ENCODE assay signal across 8 mouse cellular contexts in the genomic region with DNA sequence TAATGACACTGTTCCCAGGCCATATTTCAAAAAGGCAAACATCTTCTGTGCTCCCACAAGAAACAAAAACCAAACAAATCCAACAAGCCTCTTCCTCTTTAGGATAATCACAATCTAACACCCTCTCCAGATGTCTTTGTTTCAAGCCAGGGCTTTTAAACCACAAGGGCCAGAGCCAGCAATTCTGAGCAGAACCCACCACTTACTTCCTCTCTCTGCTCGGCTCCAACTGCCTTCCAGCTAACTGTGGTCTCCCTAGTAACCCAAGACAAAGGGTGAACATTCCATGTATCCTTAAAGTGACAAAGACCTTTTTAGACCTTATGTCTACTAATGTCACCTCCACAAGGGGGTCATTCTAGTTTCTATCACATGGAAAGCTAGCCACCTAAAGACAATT. TPM values are rescaled to one million over a fixed set of nuclear protein-coding genes. Genes with fewer than 3 reads are reported as not detected.
DNase-seq lines count a peak whose midpoint lies in the region; ATAC-seq lines count a peak whose summit lies in the region.
"Had no signal": no experiment of that assay in that cellular context is flagged by ENCODE, and none has a peak within 500 bp of the region (broad histone marks: within the 10 kb centered on the region; RNA-seq: fewer than 3 reads in every experiment).

No protein-coding gene starts in this region.

- H3K27ac ChIP-seq in forebrain, embryonic 11.5 days (ENCODE audit: low read depth, low read length), result no peak overlapping the region
- H3K27ac ChIP-seq in hindbrain, embryonic 11.5 days (ENCODE audit: low read depth, low read length), result peak overlapping the region; percentile 8; the same call in 1 of the 2 replicates
- 0 out of 2 replicates have a peak overlapping the region, but pooled peaks have one; percentile 26 for H3K27ac ChIP-seq in midbrain, embryonic 14.5 days (replicated peaks; ENCODE audit: low read depth, low read length)
- H3K27ac ChIP-seq: embryonic facial prominence, embryonic 12.5 days had no signal

- no peaks in the 10 kb centered on the region for H3K27me3 ChIP-seq in forebrain, embryonic 11.5 days (ENCODE audit: control insufficient read depth, insufficient read depth, low read length)
- no peaks in the 10 kb centered on the region for H3K27me3 ChIP-seq in hindbrain, embryonic 11.5 days (ENCODE audit: control insufficient read depth, insufficient read depth, low read length)
- H3K27me3 ChIP-seq in midbrain, embryonic 14.5 days (ENCODE audit: control insufficient read depth, insufficient read depth, low read length), result no peaks in the 10 kb centered on the region
- H3K27me3 ChIP-seq: embryonic facial prominence, embryonic 12.5 days had no signal

- H3K4me1 ChIP-seq in forebrain, embryonic 11.5 days (replicated peaks; ENCODE audit: control insufficient read depth, insufficient read depth, low read length), result no peaks in the 10 kb centered on the region
- H3K4me1 ChIP-seq in hindbrain, embryonic 11.5 days (replicated peaks; ENCODE audit: control insufficient read depth, insufficient read depth, low read length), result no peaks in the 10 kb centered on the region
- peaks cover 4% of the 10 kb centered on the region; the same call in 1 of the 2 replicates for H3K4me1 ChIP-seq in midbrain, embryonic 14.5 days (ENCODE audit: control insufficient read depth, insufficient read depth, low read length)
- H3K4me1 ChIP-seq: embryonic facial prominence, embryonic 12.5 days had no signal

- H3K4me3 ChIP-seq in forebrain, embryonic 11.5 days (ENCODE audit: low read depth, low read length), result no peak overlapping the region
- H3K4me3 ChIP-seq in hindbrain, embryonic 11.5 days (ENCODE audit: low read depth, low read length), result no peak overlapping the region
- no peak overlapping the region for H3K4me3 ChIP-seq in midbrain, embryonic 14.5 days (replicated peaks; ENCODE audit: low read depth, low read length)
- H3K4me3 ChIP-seq: embryonic facial prominence, embryonic 12.5 days had no signal

- no peak overlapping the region; the same call in 1 of the 2 replicates for H3K9ac ChIP-seq in forebrain, embryonic 11.5 days (ENCODE audit: low read length)
- no peak overlapping the region for H3K9ac ChIP-seq in hindbrain, embryonic 11.5 days (ENCODE audit: low read depth, low read length)
- peak overlapping the region; percentile 20; the same call in 1 of the 2 replicates for H3K9ac ChIP-seq in midbrain, embryonic 14.5 days (replicated peaks; ENCODE audit: low read length)
- H3K9ac ChIP-seq: embryonic facial prominence, embryonic 12.5 days had no signal

- WGBS in forebrain, embryonic 11.5 days, result 0% methylated on average over 1 of the region's 1 CpGs
- 3% methylated on average over 1 of the region's 1 CpGs for WGBS in hindbrain, embryonic 11.5 days
- WGBS in midbrain, embryonic 14.5 days, result 0% methylated on average over 1 of the region's 1 CpGs

- H3K36me3 ChIP-seq in forebrain, embryonic 11.5 days (ENCODE audit: control insufficient read depth, insufficient read depth, low read length), result peaks cover 9% of the 10 kb centered on the region
- peaks cover 15% of the 10 kb centered on the region for H3K36me3 ChIP-seq in hindbrain, embryonic 11.5 days (ENCODE audit: control insufficient read depth, insufficient read depth, low read length)
- H3K36me3 ChIP-seq in midbrain, embryonic 14.5 days (ENCODE audit: control insufficient read depth, insufficient read depth, low read length), result peaks cover 26% of the 10 kb centered on the region

- peak overlapping the region; percentile 33 for H3K4me2 ChIP-seq in forebrain, embryonic 11.5 days (ENCODE audit: low read depth, low read length, severe bottlenecking)
- H3K4me2 ChIP-seq in hindbrain, embryonic 11.5 days (replicated peaks; ENCODE audit: low read depth, low read length), result no peak overlapping the region
- H3K4me2 ChIP-seq in midbrain, embryonic 14.5 days (ENCODE audit: low read length), result peak overlapping the region; percentile 9
- H3K4me2 ChIP-seq: embryonic facial prominence, embryonic 12.5 days had no signal

- peak; percentile 36 for DNase-seq in thymus, postnatal 0 days (ENCODE audit: low spot score)
- DNase-seq in thymus, postnatal 4 days, result no peak
- peak; percentile 59 for DNase-seq in forebrain, embryonic 11.5 days (ENCODE audit: low spot score)
- DNase-seq in hindbrain, embryonic 11.5 days (ENCODE audit: low spot score), result peak; percentile 50
- peak; percentile 52 for DNase-seq in midbrain, embryonic 14.5 days
- no peak for DNase-seq in adrenal gland, adult 18-20 months (ENCODE audit: low spot score in 2 of 2)
- no peak for DNase-seq in adrenal gland, postnatal 25 days

- no peaks in the 10 kb centered on the region for H3K9me3 ChIP-seq in forebrain, embryonic 11.5 days (ENCODE audit: control insufficient read depth, low read length)
- no peaks in the 10 kb centered on the region for H3K9me3 ChIP-seq in hindbrain, embryonic 11.5 days (ENCODE audit: control insufficient read depth, low read length)
- no peaks in the 10 kb centered on the region for H3K9me3 ChIP-seq in midbrain, embryonic 14.5 days (ENCODE audit: control insufficient read depth, low read length)
- H3K9me3 ChIP-seq: embryonic facial prominence, embryonic 12.5 days had no signal

- peak; percentile 71; the same call in 1 of the 2 replicates for ATAC-seq in forebrain, embryonic 11.5 days (replicated peaks; ENCODE audit: low FRiP score)
- no peak; the same call in 1 of the 2 replicates for ATAC-seq in hindbrain, embryonic 11.5 days (ENCODE audit: low FRiP score)
- ATAC-seq in midbrain, embryonic 14.5 days (ENCODE audit: low FRiP score, low TSS enrichment), result no peak

RNA-seq across cellular contexts. Expression of a gene that starts 17.2 kb away (rescaled TPM):
- polyA plus RNA-seq in thymus, postnatal 0 days (2015; fragmentation: Nextera tagmentation; extraction: Ambion mirVana), result 25.6 and 32.2 TPM in 2 replicates
- 39.8 and 44.1 TPM in 2 replicates for polyA plus RNA-seq in forebrain, embryonic 11.5 days (2014; fragmentation: Nextera tagmentation; extraction: Ambion mirVana)
- 29.5 and 39.7 TPM in 2 replicates for polyA plus RNA-seq in hindbrain, embryonic 11.5 days (2014; fragmentation: Nextera tagmentation; extraction: Ambion mirVana)
- 31.2 and 38.1 TPM in 2 replicates for polyA plus RNA-seq in midbrain, embryonic 14.5 days (2014; fragmentation: Nextera tagmentation; extraction: Ambion mirVana)
- total RNA-seq in adrenal gland, adult 18-20 months (2021), result 10 to 100 TPM; 36.7 to 38.3 TPM
- total RNA-seq in adrenal gland, postnatal 25 days (2021), result 49.8 and 53.0 TPM in 2 replicates

RNA-seq across cellular contexts. Expression of a gene that starts 17.3 kb away (rescaled TPM):
- polyA plus RNA-seq in thymus, postnatal 0 days (2015; fragmentation: Nextera tagmentation; extraction: Ambion mirVana), result 50.5 and 53.1 TPM in 2 replicates
- 58.1 and 64.5 TPM in 2 replicates for polyA plus RNA-seq in forebrain, embryonic 11.5 days (2014; fragmentation: Nextera tagmentation; extraction: Ambion mirVana)
- 59.6 and 70.0 TPM in 2 replicates for polyA plus RNA-seq in hindbrain, embryonic 11.5 days (2014; fragmentation: Nextera tagmentation; extraction: Ambion mirVana)
- polyA plus RNA-seq in midbrain, embryonic 14.5 days (2014; fragmentation: Nextera tagmentation; extraction: Ambion mirVana), result 51.8 and 64.9 TPM in 2 replicates
- total RNA-seq in adrenal gland, adult 18-20 months (2021), result 10 to 100 TPM; 50.0 to 60.2 TPM
- 63.0 and 72.3 TPM in 2 replicates for total RNA-seq in adrenal gland, postnatal 25 days (2021)

RNA-seq across cellular contexts. Expression of a gene that starts 32.4 kb away (rescaled TPM):
- 2.6 and 3.1 TPM in 2 replicates for polyA plus RNA-seq in thymus, postnatal 0 days (2015; fragmentation: Nextera tagmentation; extraction: Ambion mirVana)
- 0.11 and 0.57 TPM in 2 replicates for polyA plus RNA-seq in forebrain, embryonic 11.5 days (2014; fragmentation: Nextera tagmentation; extraction: Ambion mirVana)
- 0.14 and 0.45 TPM in 2 replicates for polyA plus RNA-seq in hindbrain, embryonic 11.5 days (2014; fragmentation: Nextera tagmentation; extraction: Ambion mirVana)
- polyA plus RNA-seq in midbrain, embryonic 14.5 days (2014; fragmentation: Nextera tagmentation; extraction: Ambion mirVana), result 0.12 TPM in 1 of 2 replicates, not detected in the other
- total RNA-seq in adrenal gland, adult 18-20 months (2021), result 1 to 10 TPM; 1.5 TPM
- total RNA-seq in adrenal gland, postnatal 25 days (2021), result 1.1 and 2.2 TPM in 2 replicates

RNA-seq across cellular contexts. Expression of a gene that starts 50.1 kb away (rescaled TPM):
- 0.14 TPM in 1 of 2 replicates, not detected in the other for polyA plus RNA-seq in thymus, postnatal 0 days (2015; fragmentation: Nextera tagmentation; extraction: Ambion mirVana)
- 0.17 and 0.23 TPM in 2 replicates for polyA plus RNA-seq in forebrain, embryonic 11.5 days (2014; fragmentation: Nextera tagmentation; extraction: Ambion mirVana)
- polyA plus RNA-seq in hindbrain, embryonic 11.5 days (2014; fragmentation: Nextera tagmentation; extraction: Ambion mirVana), result 0.38 and 0.60 TPM in 2 replicates
- polyA plus RNA-seq in midbrain, embryonic 14.5 days (2014; fragmentation: Nextera tagmentation; extraction: Ambion mirVana), result 0.42 and 0.53 TPM in 2 replicates
- total RNA-seq in adrenal gland, adult 18-20 months (2021), result not detected
- not detected in 2 replicates for total RNA-seq in adrenal gland, postnatal 25 days (2021)

Comparison
In these comparisons a context has a peak if more than half of its experiments do, and no peak if none do; other contexts are left out.
1. DNase-seq: peak in thymus, postnatal 0 days (single experiment), forebrain, embryonic 11.5 days (single experiment), hindbrain, embryonic 11.5 days (single experiment) and midbrain, embryonic 14.5 days (single experiment); none in thymus, postnatal 4 days (single experiment), adrenal gland, adult 18-20 months (0 of 2) and adrenal gland, postnatal 25 days (single experiment).